ENCODE assay signal across 29 mouse cellular contexts in genomic region chr6:147705936-147706335, GRCm38 (mm10).
"Had no signal": no experiment of that assay in that cellular context is flagged by ENCODE, and none has a peak within 500 bp of the region (broad histone marks: within the 10 kb centered on the region; RNA-seq: fewer than 3 reads in every experiment).

No protein-coding gene starts in this region.

- H3K4me1 ChIP-seq: limb, embryonic 13.5 days; limb, embryonic 15.5 days; liver, embryonic 12.5 days; liver, embryonic 13.5 days; liver, embryonic 15.5 days; lung, embryonic 15.5 days; megakaryocyte, embryonic 14.5 days; midbrain, embryonic 10.5 days; midbrain, embryonic 12.5 days; midbrain, embryonic 13.5 days; midbrain, embryonic 15.5 days; neural tube, embryonic 12.5 days; neural tube, embryonic 13.5 days had no signal

- DNase-seq: left cerebral cortex, postnatal 4 days; liver; liver, embryonic 13.5 days; liver, postnatal 0 days; lung, adult 18-20 months; lung, adult 2 months; lung, embryonic 14.5 days; midbrain, embryonic 14.5 days had no signal

- H3K9me3 ChIP-seq: limb, embryonic 10.5 days; limb, embryonic 12.5 days; limb, embryonic 13.5 days; limb, embryonic 15.5 days; liver, embryonic 12.5 days; liver, embryonic 13.5 days; liver, embryonic 15.5 days; lung, embryonic 15.5 days; megakaryocyte, embryonic 14.5 days; midbrain, embryonic 10.5 days; midbrain, embryonic 12.5 days; midbrain, embryonic 13.5 days; midbrain, embryonic 15.5 days; neural tube, embryonic 12.5 days; neural tube, embryonic 13.5 days had no signal

- H3K27me3 ChIP-seq: limb, embryonic 12.5 days; limb, embryonic 13.5 days; limb, embryonic 15.5 days; liver, embryonic 12.5 days; liver, embryonic 13.5 days; liver, embryonic 15.5 days; lung, embryonic 15.5 days; midbrain, embryonic 12.5 days; midbrain, embryonic 13.5 days; midbrain, embryonic 15.5 days; neural tube, embryonic 12.5 days; neural tube, embryonic 13.5 days had no signal

- H3K4me3 ChIP-seq: left cerebral cortex, adult 2 months; limb, embryonic 10.5 days; limb, embryonic 12.5 days; limb, embryonic 13.5 days; limb, embryonic 15.5 days; liver, embryonic 12.5 days; liver, embryonic 13.5 days; liver, embryonic 15.5 days; lung, embryonic 15.5 days; megakaryocyte, embryonic 14.5 days; midbrain, embryonic 10.5 days; midbrain, embryonic 12.5 days; midbrain, embryonic 13.5 days; midbrain, embryonic 15.5 days; myocyte; neural tube, embryonic 12.5 days; neural tube, embryonic 13.5 days had no signal

- H3K9ac ChIP-seq: limb, embryonic 12.5 days; limb, embryonic 13.5 days; limb, embryonic 15.5 days; liver, embryonic 12.5 days; liver, embryonic 13.5 days; liver, embryonic 14.5 days; liver, embryonic 15.5 days; liver, postnatal 0 days; lung, embryonic 14.5 days; lung, embryonic 15.5 days; midbrain, embryonic 12.5 days; midbrain, embryonic 13.5 days; midbrain, embryonic 15.5 days; neural tube, embryonic 12.5 days; neural tube, embryonic 13.5 days had no signal

- ATAC-seq: liver, embryonic 12.5 days; liver, postnatal 0 days; midbrain, embryonic 13.5 days; midbrain, embryonic 15.5 days; midbrain, embryonic 16.5 days had no signal

- H3K36me3 ChIP-seq: limb, embryonic 10.5 days; limb, embryonic 12.5 days; limb, embryonic 13.5 days; limb, embryonic 15.5 days; liver, embryonic 12.5 days; liver, embryonic 13.5 days; liver, embryonic 15.5 days; lung, embryonic 15.5 days; midbrain, embryonic 10.5 days; midbrain, embryonic 12.5 days; midbrain, embryonic 13.5 days; midbrain, embryonic 15.5 days; neural tube, embryonic 12.5 days; neural tube, embryonic 13.5 days had no signal

- H3K27ac ChIP-seq: left cerebral cortex, adult 2 months; limb, embryonic 10.5 days; limb, embryonic 12.5 days; limb, embryonic 13.5 days; limb, embryonic 15.5 days; liver, embryonic 12.5 days; liver, embryonic 13.5 days; liver, embryonic 14.5 days; liver, embryonic 15.5 days; lung, embryonic 15.5 days; macrophage; midbrain, embryonic 10.5 days; midbrain, embryonic 12.5 days; midbrain, embryonic 13.5 days; midbrain, embryonic 15.5 days; neural tube, embryonic 12.5 days; neural tube, embryonic 13.5 days had no signal

- H3K4me2 ChIP-seq: limb, embryonic 12.5 days; limb, embryonic 13.5 days; limb, embryonic 15.5 days; liver, embryonic 11.5 days; liver, embryonic 12.5 days; liver, embryonic 13.5 days; liver, embryonic 15.5 days; lung, embryonic 14.5 days; lung, embryonic 15.5 days; midbrain, embryonic 11.5 days; midbrain, embryonic 12.5 days; midbrain, embryonic 13.5 days; midbrain, embryonic 15.5 days; neural tube, embryonic 12.5 days; neural tube, embryonic 13.5 days had no signal
